Mouse (Mus musculus): ENCODE data around the gene Primpol. TPM values are rescaled to one million over a fixed set of nuclear protein-coding genes. Genes with fewer than 3 reads are reported as not detected.

Gene Primpol
- polyA plus RNA-seq, 1 experiment = 16.6 TPM

- H3K4me1 ChIP-seq (ENCODE audit: control insufficient read depth, insufficient read depth, low read length) = no peaks in the 10 kb centered on the region
- no peak overlapping the region for H3K27ac ChIP-seq (ENCODE audit: insufficient read depth, low read depth, low read length)
- no peak for TF ChIP-seq CTCF (IDR thresholded peaks at IDR 0.05; ENCODE audit: low read depth, low read length)
- no peak for TF ChIP-seq POLR2A (IDR thresholded peaks at IDR 0.05; ENCODE audit: borderline replicate concordance, low read depth, low read length)
- H3K4me3 ChIP-seq (ENCODE audit: insufficient read depth, low read length) = no peak overlapping the region
These were observed 47.2 kb downstream of the Primpol start for GRCm38 (mm10) chr8:46569659-46570441.

GRCm38 (mm10) chr8:46568942-46569341 lies 48.1 kb downstream of the Primpol start:
- Histone ChIP-seq H3K4me1 (ENCODE audit: control insufficient read depth, insufficient read depth, low read length) (no peaks in the 10 kb centered on the region), H3K27ac (ENCODE audit: insufficient read depth, low read depth, low read length) (no peak overlapping the region), H3K4me3 (ENCODE audit: insufficient read depth, low read length) (no peak overlapping the region)
- TF ChIP-seq CTCF (IDR thresholded peaks at IDR 0.05; ENCODE audit: low read depth, low read length) (no peak), POLR2A (IDR thresholded peaks at IDR 0.05; ENCODE audit: borderline replicate concordance, low read depth, low read length) (no peak)

GRCm38 (mm10) chr8:46567946-46568345 lies 49.1 kb downstream of the Primpol start:
- H3K27ac ChIP-seq (ENCODE audit: insufficient read depth, low read depth, low read length) = no peak overlapping the region
- TF ChIP-seq CTCF (IDR thresholded peaks at IDR 0.05; ENCODE audit: low read depth, low read length) (no peak), POLR2A (IDR thresholded peaks at IDR 0.05; ENCODE audit: borderline replicate concordance, low read depth, low read length) (no peak)
- no peaks in the 10 kb centered on the region for H3K4me1 ChIP-seq (ENCODE audit: control insufficient read depth, insufficient read depth, low read length)
- no peak overlapping the region for H3K4me3 ChIP-seq (ENCODE audit: insufficient read depth, low read length)

GRCm38 (mm10) chr8:46566914-46567529 lies 50.0 kb downstream of the Primpol start:
- TF ChIP-seq POLR2A (IDR thresholded peaks at IDR 0.05; ENCODE audit: borderline replicate concordance, low read depth, low read length) (no peak), CTCF (IDR thresholded peaks at IDR 0.05; ENCODE audit: low read depth, low read length) (no peak)
- Histone ChIP-seq H3K4me1 (ENCODE audit: control insufficient read depth, insufficient read depth, low read length) (no peaks in the 10 kb centered on the region), H3K4me3 (ENCODE audit: insufficient read depth, low read length) (no peak overlapping the region), H3K27ac (ENCODE audit: insufficient read depth, low read depth, low read length) (no peak overlapping the region)

GRCm38 (mm10) chr8:46562333-46562732 lies 54.7 kb downstream of the Primpol start:
- no peaks in the 10 kb centered on the region; the same call in 1 of the 2 replicates for H3K4me1 ChIP-seq (ENCODE audit: control insufficient read depth, insufficient read depth, low read length)
- H3K4me3 ChIP-seq (ENCODE audit: insufficient read depth, low read length) = no peak overlapping the region
- TF ChIP-seq POLR2A (IDR thresholded peaks at IDR 0.05; ENCODE audit: borderline replicate concordance, low read depth, low read length) = no peak
- no peak for TF ChIP-seq CTCF (IDR thresholded peaks at IDR 0.05; ENCODE audit: low read depth, low read length)
- H3K27ac ChIP-seq (ENCODE audit: insufficient read depth, low read depth, low read length) = no peak overlapping the region

GRCm38 (mm10) chr8:46559428-46559827 lies 57.6 kb downstream of the Primpol start:
- Histone ChIP-seq H3K27ac (ENCODE audit: insufficient read depth, low read depth, low read length) (no peak overlapping the region), H3K4me1 (ENCODE audit: control insufficient read depth, insufficient read depth, low read length) (no peaks in the 10 kb centered on the region; the same call in 1 of the 2 replicates), H3K4me3 (ENCODE audit: insufficient read depth, low read length) (no peak overlapping the region)
- TF ChIP-seq POLR2A (IDR thresholded peaks at IDR 0.05; ENCODE audit: borderline replicate concordance, low read depth, low read length) (no peak), CTCF (IDR thresholded peaks at IDR 0.05; ENCODE audit: low read depth, low read length) (peak; percentile 34; the same call in 1 of the 2 replicates)

GRCm38 (mm10) chr8:46552441-46552765 lies 64.6 kb downstream of the Primpol start:
- TF ChIP-seq CTCF (IDR thresholded peaks at IDR 0.05; ENCODE audit: low read depth, low read length) = no peak
- TF ChIP-seq POLR2A (IDR thresholded peaks at IDR 0.05; ENCODE audit: borderline replicate concordance, low read depth, low read length) = no peak
- peaks cover 5% of the 10 kb centered on the region for H3K4me1 ChIP-seq (ENCODE audit: control insufficient read depth, insufficient read depth, low read length)
- peak overlapping the region; percentile 47 for H3K27ac ChIP-seq (ENCODE audit: insufficient read depth, low read depth, low read length)
- peak overlapping the region; percentile 74 for H3K4me3 ChIP-seq (ENCODE audit: insufficient read depth, low read length)

GRCm38 (mm10) chr8:46551615-46552440 lies 65.2 kb downstream of the Primpol start, which contains the start of gene Cenpu:
Cenpu (plus strand) TSS chr8:46552028.
- peak within 1 kb of the TSS; percentile 74 for H3K4me3 ChIP-seq (ENCODE audit: insufficient read depth, low read length)
- no peak for TF ChIP-seq CTCF (IDR thresholded peaks at IDR 0.05; ENCODE audit: low read depth, low read length)
- no peak for TF ChIP-seq POLR2A (IDR thresholded peaks at IDR 0.05; ENCODE audit: borderline replicate concordance, low read depth, low read length)
- H3K4me1 ChIP-seq (ENCODE audit: control insufficient read depth, insufficient read depth, low read length) = peaks cover 5% of the 10 kb centered on the region
- peak within 1 kb of the TSS; percentile 67 for H3K27ac ChIP-seq (ENCODE audit: insufficient read depth, low read depth, low read length)

GRCm38 (mm10) chr8:46551029-46551428 lies 66.0 kb downstream of the Primpol start:
- Histone ChIP-seq H3K27ac (ENCODE audit: insufficient read depth, low read depth, low read length) (no peak overlapping the region), H3K4me1 (ENCODE audit: control insufficient read depth, insufficient read depth, low read length) (peaks cover 5% of the 10 kb centered on the region), H3K4me3 (ENCODE audit: insufficient read depth, low read length) (peak overlapping the region; percentile 60; the same call in 1 of the 2 replicates)
- no peak for TF ChIP-seq CTCF (IDR thresholded peaks at IDR 0.05; ENCODE audit: low read depth, low read length)
- TF ChIP-seq POLR2A (IDR thresholded peaks at IDR 0.05; ENCODE audit: borderline replicate concordance, low read depth, low read length) = no peak

Data from bone marrow macrophage, adult 2 months (primary cell).